Mouse (Mus musculus) cerebellum, adult 2 months (tissue): ENCODE data around the gene Hoxa6. TPM values are rescaled to one million over a fixed set of nuclear protein-coding genes. Genes with fewer than 3 reads are reported as not detected.
A peak's percentile ranks its signal among the peaks of the same experiment; 100 is the strongest.

Experiments used
- DNase-seq, 2 experiments: peaks; one replicate each; pipeline ENCODE4 v3.0.0; 2021
- H3K27ac ChIP-seq: fragments of 200-500 bp; 2 replicates; pipeline ENCODE4 v1.5.1; 2012; ENCODE audit warnings: low read length, control low read depth, inconsistent platforms; ENCODE audit not compliant: insufficient read depth
- H3K27me3 ChIP-seq: fragments of 200-500 bp; 2 replicates; pipeline ENCODE4 v1.6.1; 2012; ENCODE audit warnings: inconsistent platforms, mild to moderate bottlenecking, low read length, moderate library complexity; ENCODE audit not compliant: control insufficient read depth, insufficient read depth
- H3K4me1 ChIP-seq: fragments of 200-500 bp; 2 replicates; pipeline ENCODE4 v1.6.1; 2011; ENCODE audit warnings: low read length; ENCODE audit not compliant: control insufficient read depth, insufficient read depth
- H3K4me3 ChIP-seq: fragments of 200-500 bp; replicated peaks from 2 replicates; pipeline ENCODE3; 2011; ENCODE audit warnings: mild to moderate bottlenecking, low read depth, low read length, control low read depth; ENCODE audit not compliant: insufficient read depth
- CTCF ChIP-seq: fragments of 200-500 bp; IDR thresholded peaks from 2 replicates; pipeline ENCODE4 v1.5.1; 2011; ENCODE audit warnings: low read depth, mild to moderate bottlenecking, control low read depth, low read length, moderate library complexity, borderline replicate concordance; ENCODE audit not compliant: insufficient read depth
- POLR2A ChIP-seq: fragments of 200-500 bp; IDR thresholded peaks from 2 replicates; pipeline ENCODE4 v1.6.1; 2011; ENCODE audit warnings: low read length, control low read depth, borderline replicate concordance; ENCODE audit not compliant: insufficient read depth
- WGBS: fragments of 180-500 bp; shearing (Covaris S2); methylation state at CpG from one replicate; pipeline ENCODE4 v1.1.7; 2018; 5-methylcytosine and 5-hydroxymethylcytosine counted together
- polyA plus RNA-seq: library from polyadenylated mRNA; depleted of rRNA; stranded (reverse); fragments of >200 nt; gene quantifications from 2 replicates; pipeline ENCODE4 v1.2.3, GENCODE M21; 2012; rRNA removed

Gene Hoxa6
- 0.13 and 0.46 TPM in 2 replicates for polyA plus RNA-seq

DNA sequence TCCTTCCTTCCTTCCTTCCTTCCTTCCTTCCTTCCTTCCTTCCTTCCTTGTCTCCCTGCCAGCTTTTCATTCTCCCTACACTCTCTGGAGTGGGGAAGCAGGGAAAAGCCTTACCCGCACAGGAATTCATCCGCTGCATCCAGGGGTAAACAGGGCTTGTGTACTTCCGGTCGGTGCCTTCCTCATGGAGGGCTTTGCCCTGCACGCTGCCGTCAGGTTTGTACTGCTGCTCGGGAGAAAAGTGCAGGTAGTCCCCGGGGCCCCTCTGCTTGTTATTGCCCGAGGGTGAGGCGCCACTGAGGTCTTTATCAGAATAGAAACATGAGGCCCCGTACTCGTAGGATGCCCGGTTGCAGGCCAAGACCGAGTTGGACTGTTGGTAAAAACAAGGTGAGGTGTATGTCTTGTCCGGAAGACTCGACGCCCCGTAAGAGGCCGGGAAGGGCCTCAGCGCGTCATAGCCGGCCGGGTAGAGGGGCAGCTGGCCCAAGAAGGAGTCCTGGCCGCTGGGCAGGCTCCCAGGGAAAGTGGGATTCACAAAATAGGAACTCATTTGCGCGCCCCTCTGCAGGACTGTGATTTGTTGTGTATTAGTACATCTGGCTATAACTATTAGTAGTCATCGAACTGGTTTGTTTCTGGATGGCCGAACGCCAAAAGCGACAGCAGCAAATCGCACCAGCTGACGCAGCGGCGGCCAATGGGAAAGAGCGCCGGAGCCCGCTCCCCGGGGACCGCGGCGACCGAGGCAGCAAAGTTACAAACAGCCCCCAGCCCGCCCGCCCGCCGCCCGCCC lies at the start of gene Hoxa6:
Gene Hoxa6 (minus strand): TSS at position 651 of the 796 bp plus-strand sequence.
- no peak for DNase-seq
- WGBS: 1% methylated on average over 47 of the region's 47 CpGs
- no peaks in the 10 kb centered on the region for H3K4me1 ChIP-seq
- no peak within 1 kb of the TSS for H3K4me3 ChIP-seq
- H3K27ac ChIP-seq: no peak within 1 kb of the TSS
- TF ChIP-seq POLR2A: no peak
- TF ChIP-seq CTCF: no peak
- H3K27me3 ChIP-seq: peaks cover 18% of the 10 kb centered on the region; the same call in 1 of the 2 replicates

DNA sequence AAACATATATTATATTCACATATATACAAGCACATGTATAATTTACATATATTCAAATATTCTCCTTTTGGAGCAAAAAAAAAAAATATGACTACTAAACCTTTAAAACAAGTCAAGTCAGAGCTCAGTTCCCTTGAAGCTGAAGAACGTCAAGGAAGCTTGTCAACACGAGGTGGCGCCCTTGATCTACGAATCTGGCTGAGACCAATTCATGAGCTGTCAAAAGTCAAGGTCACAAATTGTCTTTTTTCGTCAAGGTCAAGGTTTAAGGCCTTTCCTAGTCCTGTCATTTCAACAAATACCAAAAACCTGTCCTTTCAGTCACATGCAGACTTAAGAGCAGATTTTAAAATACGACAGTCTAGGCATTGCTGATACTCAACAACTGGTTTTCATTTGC lies 48.4 kb upstream of the Hoxa6 start:
- peaks cover 22% of the 10 kb centered on the region; the same call in 1 of the 2 replicates for H3K27me3 ChIP-seq
- no peak overlapping the region for H3K27ac ChIP-seq
- peak; percentile 55 to 67 for DNase-seq
- no peak for TF ChIP-seq POLR2A
- TF ChIP-seq CTCF: peak; percentile 76
- no peaks in the 10 kb centered on the region for H3K4me1 ChIP-seq
- under 1% methylated on average over 6 of the region's 6 CpGs for WGBS
- H3K4me3 ChIP-seq: no peak overlapping the region

DNA sequence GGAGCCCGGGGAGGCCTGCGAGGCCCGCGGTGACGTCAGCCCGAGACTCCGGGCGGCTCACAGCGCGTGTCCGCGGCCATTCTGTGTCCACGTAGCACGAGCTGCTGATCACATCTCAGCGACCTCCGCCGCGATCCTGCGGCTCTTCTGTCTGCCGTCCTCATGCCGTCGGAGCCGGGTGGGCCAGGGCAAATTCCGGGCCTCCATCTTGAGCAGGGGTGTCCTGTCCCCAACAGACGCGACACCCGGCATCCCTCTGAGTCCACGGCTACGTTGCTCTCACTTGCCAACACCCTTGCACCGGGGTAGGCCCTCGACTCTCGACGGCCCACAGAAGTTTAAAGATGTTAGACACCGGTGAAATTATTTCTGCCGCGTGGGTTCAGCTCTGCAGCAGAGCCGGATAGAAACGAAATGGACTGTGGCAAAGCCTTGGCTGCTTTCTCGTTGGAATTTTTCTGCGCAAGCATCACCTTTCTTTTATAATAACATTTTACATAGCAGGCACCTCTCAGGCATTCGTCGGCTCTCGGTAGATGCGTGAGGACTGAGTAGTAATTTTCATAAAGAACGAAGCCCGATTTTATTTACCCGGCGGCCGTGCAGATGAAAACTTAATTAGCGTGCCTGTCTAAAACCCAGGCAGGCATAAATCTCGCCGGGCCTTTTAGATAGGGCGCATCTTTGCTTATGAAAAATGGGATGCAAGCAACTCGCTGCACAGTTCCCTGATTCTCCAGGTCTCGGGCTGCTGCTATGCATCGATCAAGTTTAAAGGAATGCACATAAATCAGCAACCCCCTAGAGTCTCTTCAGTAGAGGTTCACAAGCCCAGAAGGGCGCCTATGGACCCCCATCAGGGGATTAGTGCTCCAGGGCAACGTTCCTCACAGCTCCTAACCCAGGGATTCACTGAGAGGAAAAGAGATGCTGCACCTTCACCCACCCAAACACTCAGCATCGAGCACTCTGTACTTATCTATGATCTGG lies 45.3 kb upstream of the Hoxa6 start:
- H3K4me3 ChIP-seq: no peak overlapping the region
- no peak for DNase-seq
- H3K4me1 ChIP-seq: no peaks in the 10 kb centered on the region
- peaks cover 12% of the 10 kb centered on the region; the same call in 1 of the 2 replicates for H3K27me3 ChIP-seq
- 4% methylated on average over 59 of the region's 59 CpGs for WGBS
- TF ChIP-seq POLR2A: no peak
- TF ChIP-seq CTCF: no peak
- no peak overlapping the region for H3K27ac ChIP-seq

DNA sequence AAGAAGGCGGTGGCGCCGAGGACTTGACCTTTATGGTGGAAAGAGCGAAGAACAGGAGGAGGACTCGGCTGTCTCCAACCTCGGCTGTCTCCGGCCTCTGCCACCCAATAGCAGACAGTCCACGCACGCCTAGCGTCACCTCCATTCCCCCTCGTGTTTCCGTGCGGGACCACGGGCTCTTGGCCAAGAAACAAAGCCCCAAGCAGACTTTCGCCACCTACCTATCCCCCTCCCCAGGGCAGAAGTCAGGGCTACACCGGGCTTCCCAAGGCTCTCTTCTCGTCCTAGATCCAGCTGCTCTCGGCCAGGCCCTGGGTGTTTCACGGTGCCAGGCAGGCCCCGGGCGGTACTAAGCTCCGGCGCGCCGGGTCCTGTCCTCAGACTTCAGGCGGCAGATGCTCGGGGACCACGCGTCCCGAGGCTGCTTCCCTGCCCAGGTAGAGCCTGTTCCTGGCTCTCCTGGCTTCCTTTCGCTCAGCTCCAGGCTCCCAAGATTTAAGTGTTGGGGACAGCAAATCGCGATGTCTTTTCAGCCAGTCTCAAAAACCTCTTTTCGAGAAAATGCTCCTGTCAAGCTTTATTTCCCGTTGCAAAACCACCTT lies 44.4 kb upstream of the Hoxa6 start:
- no peak overlapping the region for H3K4me3 ChIP-seq
- peaks cover 11% of the 10 kb centered on the region; the same call in 1 of the 2 replicates for H3K27me3 ChIP-seq
- DNase-seq: no peak
- H3K4me1 ChIP-seq: no peaks in the 10 kb centered on the region
- 2% methylated on average over 35 of the region's 35 CpGs for WGBS
- TF ChIP-seq POLR2A: no peak
- TF ChIP-seq CTCF: no peak
- no peak overlapping the region for H3K27ac ChIP-seq

DNA sequence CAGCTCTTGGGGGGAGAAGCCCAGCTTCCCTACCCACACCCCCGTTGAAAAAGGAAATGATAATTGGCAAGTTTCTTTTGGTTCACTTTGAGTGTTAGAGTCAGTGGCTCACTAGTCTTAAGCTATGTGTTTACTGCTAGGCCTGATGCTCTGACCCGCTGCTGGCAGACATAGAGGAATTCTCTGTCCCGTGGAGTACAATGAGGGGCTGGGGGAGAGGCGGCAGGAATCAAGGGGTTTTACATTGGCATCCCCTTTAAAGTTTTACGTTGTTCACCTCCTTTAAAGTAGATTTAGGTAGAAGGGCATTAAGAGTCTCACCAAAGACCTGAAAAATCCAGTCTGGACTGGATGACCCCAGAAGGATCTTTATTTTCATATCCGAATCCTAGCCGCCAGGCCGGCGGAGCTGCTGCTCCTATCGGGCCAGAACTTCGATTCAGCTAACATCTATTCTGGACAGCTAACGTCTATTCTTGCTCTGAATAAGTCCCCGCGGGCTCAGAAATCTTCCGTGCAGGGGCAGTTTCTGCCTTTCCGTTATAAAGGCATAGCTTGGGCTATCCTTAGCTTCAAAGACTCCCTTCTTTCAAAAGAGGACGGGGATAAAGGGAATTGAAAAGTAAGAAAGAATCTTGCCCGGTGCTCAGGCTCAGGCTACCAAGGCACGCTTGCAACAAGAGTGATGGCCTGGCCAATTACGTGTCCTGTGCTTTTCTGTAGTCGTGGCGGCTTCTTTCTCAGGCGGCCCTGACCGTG lies 43.7 kb upstream of the Hoxa6 start:
- TF ChIP-seq POLR2A: no peak
- TF ChIP-seq CTCF: no peak
- 4% methylated on average over 24 of the region's 24 CpGs for WGBS

DNA sequence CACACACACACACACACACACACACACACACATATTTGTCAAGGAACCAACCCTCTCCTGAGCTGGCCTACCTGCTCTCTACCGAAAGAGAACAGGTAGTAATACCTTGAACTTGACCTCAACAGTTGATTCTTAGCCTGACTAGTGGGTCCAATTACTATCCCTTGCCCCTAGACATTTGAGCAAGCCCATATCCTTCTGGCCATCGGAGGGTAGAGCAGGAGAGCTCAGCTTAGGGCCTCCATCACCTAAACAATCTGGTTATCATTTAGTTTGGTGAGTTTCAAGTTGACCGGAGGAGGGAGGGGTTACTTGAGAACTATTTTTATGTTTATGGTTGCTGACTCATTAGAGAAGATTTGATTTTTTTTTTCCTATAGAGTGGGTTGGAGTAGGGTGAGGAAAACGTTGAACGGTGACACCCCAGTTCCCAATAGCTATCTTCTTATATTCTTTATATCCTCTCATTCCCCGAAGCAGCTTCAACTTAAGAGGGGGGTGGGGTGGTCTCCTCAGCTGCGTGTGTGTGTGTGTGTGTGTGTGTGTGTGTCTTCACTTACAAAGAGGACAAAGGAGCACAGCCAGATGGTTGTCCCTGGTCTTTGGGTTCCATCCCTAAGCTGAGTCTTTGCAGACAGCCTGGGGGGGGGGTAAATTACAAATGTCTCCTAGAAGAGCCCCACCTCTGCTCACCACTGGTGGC lies 42.8 kb upstream of the Hoxa6 start:
- H3K27me3 ChIP-seq: peaks cover 11% of the 10 kb centered on the region; the same call in 1 of the 2 replicates
- 10% methylated on average over 7 of the region's 7 CpGs for whole genome bisulfite sequencing

More for the DNA sequence above, 43.7 kb upstream of the Hoxa6 start:
- H3K4me1 ChIP-seq: no peaks in the 10 kb centered on the region
- no peak overlapping the region for H3K4me3 ChIP-seq
- H3K27me3 ChIP-seq: peaks cover 11% of the 10 kb centered on the region; the same call in 1 of the 2 replicates
- H3K27ac ChIP-seq: no peak overlapping the region
- no peak for DNase-seq

More for the DNA sequence above, 42.8 kb upstream of the Hoxa6 start:
- TF ChIP-seq CTCF (no peak), POLR2A (no peak)
- Histone ChIP-seq H3K4me3 (no peak overlapping the region), H3K4me1 (no peaks in the 10 kb centered on the region), H3K27ac (no peak overlapping the region)
- peak in 1 of 2 experiments; percentile 2 for DNase-seq
